Mouse (Mus musculus) liver, embryonic 18 days (tissue): ENCODE measurements around the gene Zkscan1. TPM values are rescaled to one million over a fixed set of nuclear protein-coding genes. Genes with fewer than 3 reads are reported as not detected.

Source experiments
- polyA plus RNA-seq: library from polyadenylated mRNA; depleted of rRNA; stranded (reverse); fragments of >200 nt; gene quantifications from 2 replicates; pipeline ENCODE4 v1.2.3, GENCODE M21; 2012; rRNA removed

Zkscan1 gene
- 2.9 and 3.0 TPM in 2 replicates for polyA plus RNA-seq

DNA sequence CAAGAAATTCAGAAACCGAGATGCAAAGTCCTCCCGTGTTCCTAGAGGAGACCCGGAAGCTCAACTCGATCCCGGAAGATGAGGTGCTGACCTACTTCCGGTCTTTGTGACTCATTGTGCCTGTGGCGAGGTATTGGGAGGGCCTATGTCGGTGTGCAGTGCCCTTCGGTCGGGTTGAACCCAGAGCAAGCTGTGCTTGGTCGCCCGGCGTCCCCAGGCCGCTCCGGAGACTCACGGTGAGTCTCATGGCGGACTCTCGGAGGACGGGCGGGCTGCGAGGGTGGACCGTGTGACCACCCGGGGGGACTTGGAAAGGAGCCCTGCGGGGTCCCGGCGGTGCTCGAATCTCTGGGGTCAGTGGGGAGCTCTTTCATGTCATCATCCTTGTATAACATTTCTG lies at the start of gene Zkscan1:
Zkscan1 (plus strand) TSS at position 89 of the 400 bp plus-strand sequence.

DNA sequence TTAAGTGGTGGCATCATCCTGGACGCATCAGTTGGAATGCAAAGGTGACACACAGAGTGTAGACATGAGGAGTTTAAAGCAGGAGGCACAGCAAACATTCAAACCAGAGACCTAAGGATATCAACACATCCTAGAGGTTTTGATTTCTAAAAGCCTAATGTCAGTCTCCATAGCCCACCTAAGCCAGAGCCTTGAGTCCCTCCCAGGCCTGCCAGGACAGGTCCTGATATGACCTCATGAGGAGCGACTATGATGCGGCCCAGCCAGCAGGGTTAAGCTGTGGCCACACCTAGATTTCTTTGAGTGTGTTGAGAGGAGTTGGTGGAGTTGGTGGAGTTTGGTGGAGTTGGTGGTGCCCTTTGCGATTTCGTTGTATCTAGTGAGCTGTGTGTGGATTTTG lies 32.0 kb upstream of the Zkscan1 start, which contains the start of gene Smok3c:
Smok3c (plus strand) TSS at position 301 of the 400 bp plus-strand sequence.

DNA sequence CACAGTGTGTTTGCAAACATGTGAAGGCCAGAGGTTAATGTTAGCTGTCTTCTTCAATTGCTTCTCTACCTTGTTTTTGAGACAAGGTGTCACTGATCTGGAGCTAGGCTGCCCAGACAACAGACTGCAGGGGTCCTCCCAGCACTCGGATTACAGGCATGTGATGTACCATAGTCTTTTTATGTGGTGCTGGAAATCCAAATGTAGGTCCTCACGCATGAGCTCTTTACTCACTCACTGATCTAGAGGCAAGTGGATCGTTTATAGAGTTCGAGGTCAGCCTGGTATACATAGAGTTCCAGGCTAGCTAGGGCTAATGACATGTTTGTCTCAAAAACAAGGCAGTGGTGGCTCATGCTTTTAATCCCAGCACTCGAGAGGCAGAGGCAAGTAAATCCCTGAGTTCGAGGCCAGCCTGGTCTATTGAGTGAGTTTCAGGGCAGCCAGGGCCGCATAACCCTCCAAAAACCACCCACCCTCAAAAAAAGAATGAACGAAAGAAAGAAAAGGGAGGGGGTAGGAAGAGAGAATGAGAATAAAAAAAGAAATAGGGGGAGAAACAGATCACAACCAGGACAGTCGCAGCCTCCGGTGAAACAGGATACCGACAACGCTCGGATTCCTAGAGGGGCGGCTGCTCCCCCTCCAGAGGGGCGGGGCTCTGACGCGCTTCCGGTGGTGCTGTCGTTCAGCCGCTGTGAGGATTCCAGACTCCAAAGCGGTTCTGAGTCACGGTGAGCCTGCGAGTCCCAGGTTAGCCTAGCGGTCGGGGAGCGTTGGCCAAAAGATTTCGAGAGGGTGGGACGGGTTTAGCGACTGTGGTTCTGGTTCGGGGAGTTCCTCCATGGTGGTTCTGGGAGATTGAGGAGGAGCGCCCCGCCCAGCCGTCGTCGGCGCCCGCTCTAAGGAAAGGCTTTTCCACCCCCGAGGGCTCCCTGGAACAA lies 31.6 kb downstream of the Zkscan1 start, which contains the start of gene Zscan21:
Zscan21 (plus strand) TSS at position 649 of the 944 bp plus-strand sequence.

DNA sequence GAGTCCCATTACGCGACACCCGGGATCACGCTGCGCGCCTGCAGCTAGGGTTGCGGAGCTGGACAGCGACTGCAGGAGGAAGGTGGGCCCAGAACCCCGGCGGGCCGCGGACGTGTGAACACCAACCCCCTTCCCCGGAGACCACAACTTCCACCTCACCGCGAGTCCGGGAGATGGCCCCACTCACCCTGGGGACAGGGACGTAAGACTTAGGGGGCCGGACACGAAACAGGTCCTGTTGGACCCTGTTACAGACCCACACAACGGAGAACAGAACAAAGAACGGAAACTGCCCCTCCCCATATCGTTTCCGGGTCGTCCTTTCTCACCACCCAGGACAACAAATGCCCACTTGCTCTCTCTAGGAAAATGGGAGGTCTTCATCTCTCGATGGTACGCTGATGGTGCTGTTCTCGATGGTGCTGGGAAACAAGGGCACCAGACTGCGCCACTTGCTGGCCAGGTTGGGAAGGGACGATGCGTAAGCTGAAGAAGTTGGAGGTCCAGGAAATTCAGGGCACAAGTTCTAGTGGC lies 70.6 kb downstream of the Zkscan1 start, which contains the start of gene Zfp113:
Zfp113 (minus strand) TSS at position 302 of the 534 bp plus-strand sequence.

Other genes starting within 250 kb of the Zkscan1 start
- gene Pilra, start 248.8 kb upstream of the Zkscan1 start, polyA plus RNA-seq = 8.3 and 9.1 TPM in 2 replicates
- 10.7 and 12.0 TPM in 2 replicates for gene Pilrb1, start 227.0 kb upstream of the Zkscan1 start, polyA plus RNA-seq
- 13.2 and 13.6 TPM in 2 replicates for gene Pilrb2, start 213.3 kb upstream of the Zkscan1 start, polyA plus RNA-seq
- gene Cyp3a13, start 163.5 kb upstream of the Zkscan1 start, polyA plus RNA-seq = 17.9 and 21.6 TPM in 2 replicates
- 0.30 and 0.49 TPM in 2 replicates for gene Gjc3, start 122.0 kb upstream of the Zkscan1 start, polyA plus RNA-seq
- gene Azgp1, start 103.6 kb upstream of the Zkscan1 start, polyA plus RNA-seq = 584 and 631 TPM in 2 replicates
- not detected in 2 replicates for gene Smok3a, start 63.8 kb upstream of the Zkscan1 start, polyA plus RNA-seq
- 0.01 TPM in 1 of 2 replicates, not detected in the other for gene Smok3b, start 63.7 kb upstream of the Zkscan1 start, polyA plus RNA-seq
- not detected in 2 replicates for gene Smok3c, start 31.9 kb upstream of the Zkscan1 start, polyA plus RNA-seq
- gene Zscan21, start 31.8 kb downstream of the Zkscan1 start, polyA plus RNA-seq = 10.0 and 10.6 TPM in 2 replicates
- 1.4 and 1.6 TPM in 2 replicates for gene Zfp113, start 70.7 kb downstream of the Zkscan1 start, polyA plus RNA-seq
- 113 and 134 TPM in 2 replicates for gene Cops6, start 76.0 kb downstream of the Zkscan1 start, polyA plus RNA-seq
- 10.2 and 11.1 TPM in 2 replicates for gene Ap4m1, start 86.9 kb downstream of the Zkscan1 start, polyA plus RNA-seq
- gene Mcm7, start 87.3 kb downstream of the Zkscan1 start, polyA plus RNA-seq = 65.8 and 67.1 TPM in 2 replicates
- 23.8 and 24.7 TPM in 2 replicates for gene Taf6, start 102.4 kb downstream of the Zkscan1 start, polyA plus RNA-seq
- 6.9 TPM in 2 replicates for gene Cnpy4, start 102.4 kb downstream of the Zkscan1 start, polyA plus RNA-seq
- 1.7 and 1.8 TPM in 2 replicates for gene Mblac1, start 109.2 kb downstream of the Zkscan1 start, polyA plus RNA-seq
- 0.12 and 0.16 TPM in 2 replicates for gene Nxpe5, start 140.8 kb downstream of the Zkscan1 start, polyA plus RNA-seq
- gene Lamtor4, start 170.4 kb downstream of the Zkscan1 start, polyA plus RNA-seq = 59.3 and 63.4 TPM in 2 replicates
- gene BC037034, start 178.9 kb downstream of the Zkscan1 start, polyA plus RNA-seq = 20.7 and 25.8 TPM in 2 replicates
- gene Gal3st4, start 187.8 kb downstream of the Zkscan1 start, polyA plus RNA-seq = 0.02 TPM in 2 replicates
- not detected in 2 replicates for gene Gm43720, start 194.9 kb downstream of the Zkscan1 start, polyA plus RNA-seq
- gene Gpc2, start 194.9 kb downstream of the Zkscan1 start, polyA plus RNA-seq = 1.5 and 2.1 TPM in 2 replicates
- gene Stag3, start 195.2 kb downstream of the Zkscan1 start, polyA plus RNA-seq = 1.8 and 2.9 TPM in 2 replicates